Mouse (Mus musculus) ovary, postnatal 10 days (tissue): ENCODE data around the gene Hoxc8.

Experiments
- DNase-seq: peaks from one replicate; pipeline ENCODE4 v3.0.0; 2022; ENCODE audit warnings: low spot score

Gene Hoxc8

DNA sequence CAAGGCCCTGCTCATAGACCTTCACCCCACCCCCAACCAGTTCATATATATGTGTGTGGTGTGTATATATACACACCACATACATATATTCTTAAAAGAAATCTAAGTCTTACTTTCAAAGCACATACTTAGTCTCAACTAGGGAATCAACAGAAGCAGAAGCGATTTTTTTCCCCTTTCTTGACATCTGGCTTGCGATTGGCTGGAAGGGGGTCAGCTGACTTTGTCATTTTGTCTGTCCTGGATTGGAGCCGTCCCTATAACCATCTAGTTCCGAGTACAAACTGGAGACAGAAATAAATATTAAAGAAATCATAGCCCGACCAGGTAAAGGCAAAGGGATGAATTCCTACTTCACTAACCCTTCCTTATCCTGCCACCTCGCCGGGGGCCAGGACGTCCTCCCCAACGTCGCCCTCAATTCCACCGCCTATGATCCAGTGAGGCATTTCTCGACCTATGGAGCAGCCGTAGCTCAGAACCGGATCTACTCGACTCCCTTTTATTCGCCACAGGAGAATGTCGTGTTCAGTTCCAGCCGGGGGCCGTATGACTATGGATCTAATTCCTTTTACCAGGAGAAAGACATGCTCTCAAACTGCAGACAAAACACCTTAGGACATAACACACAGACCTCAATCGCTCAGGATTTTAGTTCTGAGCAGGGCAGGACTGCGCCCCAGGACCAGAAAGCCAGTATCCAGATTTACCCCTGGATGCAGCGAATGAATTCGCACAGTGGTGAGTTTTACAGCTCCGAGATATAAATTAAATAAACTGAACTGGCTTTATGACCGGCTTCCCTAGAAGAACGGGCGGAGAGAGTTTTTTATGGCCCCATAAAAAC, 19.1 kb downstream of the Hoxc8 start:
- DNase-seq = no peak

DNA sequence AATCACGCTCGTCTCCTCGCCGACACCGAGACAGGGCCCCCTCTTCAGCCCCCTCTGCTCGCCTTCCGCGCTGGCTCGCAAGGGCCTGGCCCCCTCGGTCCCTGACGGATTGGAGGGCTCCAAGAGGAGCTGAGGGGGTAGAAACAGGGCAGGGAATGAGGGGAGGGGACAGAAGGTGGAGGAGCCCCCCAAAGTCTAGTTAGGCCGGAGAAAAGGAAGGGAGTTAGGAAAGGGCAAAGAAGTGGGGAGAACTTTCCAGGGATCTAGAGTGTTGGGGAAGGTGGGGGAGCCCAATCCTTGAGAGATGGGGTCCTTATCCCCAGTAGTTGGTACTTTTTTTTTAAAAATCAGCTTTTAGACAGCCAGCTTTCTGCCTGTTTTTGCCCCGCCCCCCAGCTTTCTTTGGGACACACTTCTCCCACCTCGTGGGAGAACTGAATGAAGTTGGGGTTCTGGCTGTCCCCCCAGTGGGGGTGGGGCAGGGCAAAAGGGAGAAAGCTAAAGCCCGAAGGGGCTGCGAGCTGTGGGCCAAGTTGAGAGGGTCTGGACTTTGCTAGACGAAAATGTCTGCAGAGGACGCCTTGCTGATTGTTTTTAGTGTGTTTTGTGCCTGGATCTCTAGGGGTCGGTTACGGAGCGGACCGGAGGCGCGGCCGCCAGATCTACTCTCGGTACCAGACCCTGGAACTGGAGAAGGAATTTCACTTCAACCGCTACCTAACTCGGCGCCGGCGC, 19.9 kb downstream of the Hoxc8 start:
- DNase-seq = no peak

DNA sequence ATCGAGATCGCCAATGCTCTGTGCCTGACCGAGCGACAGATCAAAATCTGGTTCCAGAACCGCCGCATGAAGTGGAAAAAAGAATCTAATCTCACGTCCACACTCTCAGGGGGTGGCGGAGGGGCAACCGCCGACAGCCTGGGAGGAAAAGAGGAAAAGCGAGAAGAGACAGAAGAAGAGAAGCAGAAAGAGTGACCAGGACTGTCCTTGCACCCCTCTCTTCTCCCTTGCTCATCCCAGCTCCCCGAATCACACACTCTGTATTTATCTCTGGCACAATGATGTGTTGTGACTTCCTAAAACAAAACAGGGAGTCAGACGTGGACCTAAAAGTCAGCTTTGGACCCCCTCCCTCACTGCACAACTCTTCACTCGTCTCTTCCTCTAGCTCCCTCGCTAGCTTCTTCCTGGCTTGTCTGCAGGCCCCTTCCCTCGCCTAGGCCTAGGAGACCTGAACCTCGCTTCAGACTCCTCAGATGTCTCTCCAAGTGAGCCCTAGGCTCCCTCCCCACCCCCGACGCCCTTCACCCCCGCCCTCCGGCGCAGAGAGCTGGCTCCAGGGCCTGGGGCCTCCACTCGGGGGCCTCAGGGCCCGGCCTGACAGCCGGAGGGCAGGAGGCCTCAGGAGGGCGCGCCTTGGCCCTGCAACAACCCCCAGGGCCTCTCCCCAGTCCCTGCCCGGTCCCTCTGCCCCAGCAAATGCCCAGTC, 20.6 kb downstream of the Hoxc8 start:
- no peak for DNase-seq

DNA sequence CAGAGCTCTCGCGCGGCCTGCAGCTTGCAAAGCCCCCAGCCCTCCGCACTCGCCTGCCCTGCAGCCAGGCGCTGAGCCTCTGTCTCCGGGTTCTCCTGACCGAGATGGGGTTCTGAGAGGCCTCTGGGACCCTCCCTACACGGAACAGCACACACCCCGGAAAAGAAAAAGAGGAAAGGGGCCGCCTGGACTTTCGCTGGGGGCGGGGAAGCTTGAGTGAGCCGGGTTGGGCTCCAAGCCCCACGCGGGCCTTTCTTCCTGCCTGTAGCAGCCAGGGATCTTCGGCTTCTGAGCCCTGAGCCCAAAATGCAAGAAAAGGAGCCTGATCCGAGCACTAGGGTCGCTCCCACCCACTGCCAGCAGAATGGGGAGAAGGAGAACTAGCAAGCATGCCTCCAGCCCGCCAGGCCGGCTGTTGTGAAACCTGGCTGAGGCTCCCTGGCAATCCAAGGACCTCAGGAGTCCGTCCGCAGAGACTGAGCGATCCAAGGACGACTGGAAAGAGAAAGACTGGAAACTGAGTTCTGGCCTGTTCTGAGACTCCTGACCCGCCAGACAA, 21.6 kb downstream of the Hoxc8 start:
- no peak for DNase-seq

DNA sequence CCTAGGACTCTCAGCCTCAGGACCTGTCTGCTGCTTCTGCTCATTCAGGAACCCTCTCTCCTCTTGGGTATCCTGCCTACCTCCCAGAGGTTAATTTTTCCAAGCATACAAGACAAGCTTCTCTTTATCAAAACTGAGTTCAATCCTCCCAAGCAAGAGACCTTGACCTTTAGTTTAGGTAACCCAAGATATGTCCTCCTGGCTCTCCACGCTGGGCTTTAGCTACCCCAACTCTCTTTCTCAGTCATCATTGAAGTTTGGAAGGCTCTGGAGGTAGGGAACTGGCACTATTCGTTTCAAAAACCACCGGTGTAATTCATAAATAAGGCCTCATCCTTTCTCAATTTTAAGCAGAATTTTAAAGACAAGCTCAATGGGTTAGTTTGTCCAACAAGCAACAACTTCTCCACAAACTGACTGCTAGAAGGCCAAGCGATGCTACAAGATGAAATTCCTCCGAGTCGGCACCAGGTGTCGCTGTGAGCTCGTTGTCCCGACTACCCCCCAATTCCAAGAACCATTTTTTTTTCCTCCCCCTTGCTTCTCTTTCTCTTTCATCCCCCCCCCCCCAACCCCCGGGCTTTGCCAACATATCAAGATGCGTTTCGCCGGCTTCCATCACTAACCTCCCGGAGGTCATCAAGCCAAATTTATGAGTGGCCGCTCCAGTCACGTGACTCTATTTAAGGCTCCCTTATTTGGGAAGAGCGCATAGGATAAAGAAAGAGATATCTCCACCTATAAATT, 23.0 kb downstream of the Hoxc8 start:
- no peak for DNase-seq

DNA sequence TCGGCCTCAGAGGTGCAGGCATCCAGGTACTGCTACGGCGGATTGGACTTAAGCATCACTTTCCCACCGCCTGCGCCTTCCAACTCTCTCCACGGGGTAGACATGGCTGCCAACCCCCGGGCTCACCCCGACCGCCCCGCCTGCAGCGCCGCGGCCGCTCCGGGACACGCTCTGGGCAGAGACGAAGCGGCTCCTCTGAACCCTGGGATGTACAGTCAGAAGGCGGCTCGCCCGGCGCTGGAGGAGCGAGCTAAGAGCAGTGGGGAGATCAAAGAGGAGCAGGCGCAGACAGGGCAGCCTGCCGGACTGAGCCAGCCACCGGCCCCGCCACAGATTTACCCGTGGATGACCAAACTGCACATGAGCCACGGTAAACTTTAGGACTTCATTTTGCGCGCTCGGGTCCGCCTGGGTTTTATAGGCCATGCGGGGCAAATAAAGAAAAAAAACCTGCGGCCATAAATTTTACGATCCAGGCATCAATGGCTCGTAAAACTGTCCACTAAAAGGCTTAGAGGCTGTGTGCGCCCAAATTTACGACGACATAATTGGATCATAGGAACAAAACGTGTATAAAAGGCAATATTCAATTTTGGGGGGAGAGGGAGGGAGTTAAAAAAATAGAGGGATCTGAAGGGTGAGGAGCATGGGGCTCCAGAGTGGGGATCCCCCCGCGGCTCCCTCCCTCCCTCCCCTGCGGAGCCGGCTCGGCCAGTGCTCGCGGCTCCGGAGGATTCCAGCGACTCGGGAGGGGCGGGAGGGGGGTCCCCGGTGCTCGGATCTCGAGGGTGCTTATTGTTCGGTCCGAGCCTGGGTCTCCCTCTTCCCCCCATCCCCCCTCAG, 24.0 kb downstream of the Hoxc8 start:
- DNase-seq = no peak

DNA sequence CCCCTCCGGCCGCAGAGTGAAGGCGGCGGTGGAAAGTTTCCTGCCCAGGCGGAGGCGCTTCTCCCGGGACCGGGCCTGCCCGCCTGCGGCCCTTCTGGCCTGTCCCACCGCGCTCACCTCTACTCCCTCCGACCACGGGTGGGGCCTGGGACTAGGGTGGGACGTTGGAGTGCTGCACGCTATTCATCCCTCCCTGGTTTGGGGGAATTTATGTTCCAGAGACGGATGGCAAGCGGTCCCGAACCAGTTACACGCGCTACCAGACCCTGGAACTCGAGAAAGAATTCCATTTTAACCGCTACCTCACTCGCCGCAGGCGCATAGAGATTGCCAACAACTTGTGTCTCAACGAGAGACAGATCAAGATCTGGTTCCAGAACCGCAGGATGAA, 24.6 kb downstream of the Hoxc8 start:
- DNase-seq = no peak

DNA sequence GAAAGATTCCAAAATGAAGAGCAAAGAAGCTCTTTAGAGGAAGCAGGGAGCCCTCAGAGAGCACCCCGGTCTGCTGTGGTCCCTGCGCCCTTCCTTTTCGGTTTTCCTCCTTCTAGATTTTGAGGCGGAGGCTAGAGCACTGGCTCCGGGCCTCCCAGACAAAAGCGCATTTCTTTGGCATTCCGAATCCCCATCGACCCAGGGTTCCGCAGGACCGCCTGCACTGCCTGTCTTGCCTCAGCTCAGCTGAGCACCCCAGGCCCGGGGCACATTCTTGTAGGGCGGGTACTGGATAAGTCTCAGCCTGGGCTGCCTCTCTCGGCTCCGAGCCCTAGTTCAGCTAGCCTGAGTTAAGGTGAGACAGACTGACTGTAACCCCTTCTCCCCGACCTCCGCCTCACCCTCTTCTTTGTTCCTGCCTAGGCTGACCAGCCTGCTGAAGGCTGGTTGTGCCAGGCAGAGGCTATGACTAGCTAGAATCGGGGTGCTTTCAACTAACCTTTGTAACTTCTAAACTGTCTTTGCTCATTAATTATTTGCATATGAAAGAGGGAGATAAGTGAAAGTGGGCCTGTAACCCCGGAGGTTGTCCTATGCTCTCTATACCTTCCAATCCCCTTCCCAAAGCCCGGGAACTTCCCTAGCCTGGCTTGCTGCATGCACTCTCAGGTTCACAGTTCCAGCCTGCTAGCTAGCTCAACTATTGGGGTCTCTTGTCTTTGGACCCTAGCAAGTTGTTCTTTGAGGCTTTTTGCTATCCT, 25.2 kb downstream of the Hoxc8 start:
- DNase-seq = no peak

DNA sequence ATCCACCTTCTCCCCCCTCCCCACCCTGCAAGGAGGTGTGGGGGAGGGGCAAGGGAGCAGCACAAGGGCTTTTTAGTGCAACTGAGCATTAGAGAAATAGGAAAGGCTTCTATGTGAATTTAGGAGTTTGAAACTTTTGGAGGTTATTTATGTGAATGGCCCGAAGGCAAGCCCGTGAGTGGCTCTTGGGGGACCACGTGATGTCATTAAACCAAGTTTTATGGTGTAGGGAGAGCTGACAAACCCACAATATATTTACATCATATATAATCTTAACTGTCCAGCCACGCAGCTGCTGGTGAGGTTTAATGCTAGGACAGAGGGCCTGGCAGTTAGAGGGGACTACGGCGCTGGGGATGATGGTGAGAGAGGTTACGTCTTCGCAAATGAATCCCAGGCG, 28.2 kb downstream of the Hoxc8 start, which contains the start of gene Hoxc4:
Gene Hoxc4, plus strand, starts transcription at position 299 of the 400 bp plus-strand sequence.
- DNase-seq = no peak

DNA sequence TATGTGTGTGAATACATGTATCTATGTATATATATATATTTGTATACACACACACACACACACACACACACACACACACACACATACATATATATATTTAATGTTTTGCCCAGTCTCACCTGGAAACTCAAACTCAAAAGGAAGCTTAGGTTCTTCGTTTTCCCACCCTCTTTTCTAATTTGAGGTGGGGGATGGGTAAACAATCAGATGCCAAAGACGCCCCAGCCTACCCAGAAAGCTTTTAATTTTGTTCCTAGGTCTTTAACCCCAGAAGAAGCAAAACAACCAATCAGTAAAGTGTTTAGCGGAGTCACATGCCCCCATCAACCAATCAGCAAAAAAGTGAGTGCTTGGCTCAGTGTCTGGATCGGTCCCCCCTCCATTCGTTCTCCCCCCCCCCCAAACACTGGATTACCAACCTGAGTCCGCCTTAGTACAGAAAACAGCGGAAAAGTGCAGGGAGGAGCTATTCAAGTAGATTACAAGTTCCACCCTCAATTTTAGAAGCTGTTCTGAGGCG, 30.6 kb downstream of the Hoxc8 start:
- no peak for DNase-seq

DNA sequence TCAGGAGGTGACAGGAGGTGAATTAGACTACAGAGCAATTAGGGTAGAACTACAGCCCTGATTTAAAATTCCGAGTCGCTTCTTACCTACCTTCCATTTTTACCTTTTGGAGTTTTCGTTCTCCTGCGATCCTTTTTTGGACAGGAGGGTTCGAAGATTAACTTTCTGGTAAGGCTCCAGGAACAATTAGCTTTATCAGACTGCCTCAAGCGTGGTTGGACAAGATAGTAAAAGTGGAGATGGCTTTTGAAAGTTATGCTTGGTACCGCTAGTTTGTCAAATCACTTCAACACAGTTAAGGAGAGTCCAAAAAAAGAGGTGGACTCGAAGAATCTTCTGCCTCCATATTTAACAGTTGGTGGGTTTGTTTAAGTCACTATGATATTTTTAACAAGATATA, 31.1 kb downstream of the Hoxc8 start:
- DNase-seq = no peak

DNA sequence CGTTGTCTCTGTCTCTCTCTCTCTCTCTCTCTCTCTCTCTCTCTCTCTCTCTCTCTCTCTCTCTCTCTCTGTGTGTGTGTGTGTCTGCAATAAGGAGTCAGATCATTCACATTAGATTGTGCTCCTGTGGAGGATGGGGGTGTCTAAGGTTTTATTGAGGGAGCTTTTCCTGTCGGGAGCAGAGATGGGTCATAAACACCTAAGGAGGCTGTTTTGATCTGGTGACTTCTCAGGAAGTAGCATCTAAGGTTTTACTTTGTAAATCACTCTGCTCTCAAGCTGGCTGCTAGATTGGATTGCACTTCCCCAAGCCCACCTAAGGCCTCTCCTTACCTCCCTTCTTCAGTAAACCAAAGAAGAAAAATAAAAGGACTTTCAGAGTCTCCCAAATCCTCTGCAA, 33.7 kb downstream of the Hoxc8 start:
- DNase-seq = no peak

DNA sequence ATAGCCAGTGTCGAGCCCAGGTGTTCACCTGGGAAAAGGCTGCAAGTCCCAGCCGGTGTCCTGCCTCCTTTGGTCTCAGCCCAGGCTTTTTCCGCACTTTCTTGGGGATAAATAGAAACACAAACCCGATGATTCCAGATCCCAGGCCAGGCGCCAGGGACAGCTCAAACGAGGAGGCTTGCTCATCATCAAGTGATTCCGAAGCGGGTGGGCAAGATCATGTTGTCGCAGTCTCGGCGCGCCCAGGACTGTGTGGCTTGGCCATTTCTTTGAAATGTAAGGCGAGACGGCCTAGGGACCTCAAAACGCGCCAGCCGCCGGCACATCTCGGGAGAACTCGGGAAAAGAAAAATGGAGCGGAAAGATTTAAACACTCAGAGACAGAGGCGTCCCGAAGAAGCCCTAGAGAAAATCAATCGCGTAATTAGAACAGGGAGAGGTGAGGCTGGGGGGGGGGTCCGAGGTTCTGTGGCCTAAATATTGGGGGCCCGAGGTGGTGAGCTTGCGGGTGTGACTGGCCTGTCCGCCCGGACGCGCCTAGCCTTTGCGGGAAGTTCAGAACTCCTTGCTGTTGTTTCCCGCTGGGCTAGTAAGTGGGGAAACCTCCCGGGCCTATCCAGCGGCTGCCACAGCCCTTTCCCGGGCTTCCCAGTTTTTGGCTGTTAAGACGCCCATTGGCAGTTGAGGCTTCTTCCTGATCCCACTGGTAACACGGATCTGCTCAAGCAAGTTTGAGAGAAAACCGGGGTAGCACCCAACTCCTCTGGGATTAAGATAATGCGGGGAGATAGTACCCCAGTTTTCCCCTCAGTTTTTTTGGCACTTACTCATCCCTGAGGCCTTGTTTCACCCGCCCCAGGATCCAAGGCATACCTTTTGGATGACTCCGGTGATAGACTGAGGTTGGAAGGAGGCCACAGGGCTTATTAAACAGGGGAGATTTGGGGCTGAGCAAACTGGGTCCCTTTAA, 37.1 kb downstream of the Hoxc8 start:
- no peak for DNase-seq

DNA sequence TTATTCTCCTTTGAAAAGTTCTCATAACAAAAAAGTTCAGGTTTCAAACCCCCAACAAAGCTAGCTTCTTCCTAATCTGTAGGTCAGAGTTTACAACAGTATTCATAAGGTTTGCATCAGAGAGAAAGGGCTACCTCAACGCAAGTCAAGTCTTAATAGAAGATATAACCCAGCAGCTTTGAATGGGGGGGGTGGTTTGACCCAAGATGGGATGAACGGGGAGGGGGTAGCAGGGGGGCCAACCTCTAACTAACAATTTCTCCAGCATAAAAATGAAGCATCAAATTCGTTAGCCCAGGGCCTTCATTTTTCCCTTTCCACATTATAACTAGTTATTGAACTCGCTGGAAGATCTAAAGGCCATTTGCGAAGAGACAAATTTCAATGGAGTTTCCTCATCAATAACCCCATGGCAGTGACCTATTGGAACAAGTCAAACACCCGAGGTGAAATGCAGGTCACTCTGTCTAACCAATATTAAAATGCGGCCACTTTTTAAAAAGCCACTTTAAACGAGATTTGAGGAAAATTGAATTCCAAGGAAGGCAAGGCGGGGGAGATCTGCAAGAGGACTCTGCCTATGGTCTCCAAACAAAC, 38.6 kb downstream of the Hoxc8 start:
- DNase-seq = no peak

DNA sequence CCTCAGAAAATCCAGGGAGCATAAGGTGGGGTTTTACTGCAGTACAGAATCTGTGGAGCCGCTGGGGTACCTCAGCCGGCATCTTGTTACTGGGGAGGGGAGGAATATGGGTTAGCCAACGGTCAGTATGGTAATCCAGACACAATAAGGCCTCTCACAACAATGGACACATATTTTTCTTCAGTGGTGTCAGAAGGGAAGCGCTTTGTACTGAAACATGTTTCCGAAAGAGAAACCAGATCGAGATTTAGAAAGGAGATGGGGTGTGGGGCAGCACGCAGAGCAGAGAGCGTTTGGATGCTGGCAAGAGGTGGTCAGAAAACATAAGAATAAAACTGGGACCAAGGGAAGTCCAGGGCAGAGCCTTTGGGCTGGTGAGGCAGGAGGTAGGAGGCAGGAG, 39.7 kb downstream of the Hoxc8 start:
- no peak for DNase-seq

DNA sequence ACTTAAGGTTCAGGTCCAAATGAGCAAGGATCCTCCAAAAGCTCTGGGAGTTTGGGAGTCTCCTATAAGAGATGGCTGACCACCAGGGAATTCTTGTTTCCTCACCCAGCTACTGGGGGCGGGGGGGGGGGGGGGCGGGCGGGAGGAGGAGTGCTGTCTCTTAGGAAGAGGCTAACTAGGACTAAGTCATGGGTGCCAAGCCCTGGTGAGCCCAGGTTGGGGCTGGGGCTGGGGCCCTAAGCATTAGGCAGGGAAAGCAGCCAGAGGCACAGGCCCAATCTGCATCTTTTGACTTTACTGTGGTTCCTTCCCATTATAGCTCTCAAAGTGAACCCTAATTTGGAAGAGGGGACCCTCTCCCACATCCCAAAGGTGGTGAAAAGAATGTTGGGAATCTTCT, 41.8 kb downstream of the Hoxc8 start:
- DNase-seq = no peak

DNA sequence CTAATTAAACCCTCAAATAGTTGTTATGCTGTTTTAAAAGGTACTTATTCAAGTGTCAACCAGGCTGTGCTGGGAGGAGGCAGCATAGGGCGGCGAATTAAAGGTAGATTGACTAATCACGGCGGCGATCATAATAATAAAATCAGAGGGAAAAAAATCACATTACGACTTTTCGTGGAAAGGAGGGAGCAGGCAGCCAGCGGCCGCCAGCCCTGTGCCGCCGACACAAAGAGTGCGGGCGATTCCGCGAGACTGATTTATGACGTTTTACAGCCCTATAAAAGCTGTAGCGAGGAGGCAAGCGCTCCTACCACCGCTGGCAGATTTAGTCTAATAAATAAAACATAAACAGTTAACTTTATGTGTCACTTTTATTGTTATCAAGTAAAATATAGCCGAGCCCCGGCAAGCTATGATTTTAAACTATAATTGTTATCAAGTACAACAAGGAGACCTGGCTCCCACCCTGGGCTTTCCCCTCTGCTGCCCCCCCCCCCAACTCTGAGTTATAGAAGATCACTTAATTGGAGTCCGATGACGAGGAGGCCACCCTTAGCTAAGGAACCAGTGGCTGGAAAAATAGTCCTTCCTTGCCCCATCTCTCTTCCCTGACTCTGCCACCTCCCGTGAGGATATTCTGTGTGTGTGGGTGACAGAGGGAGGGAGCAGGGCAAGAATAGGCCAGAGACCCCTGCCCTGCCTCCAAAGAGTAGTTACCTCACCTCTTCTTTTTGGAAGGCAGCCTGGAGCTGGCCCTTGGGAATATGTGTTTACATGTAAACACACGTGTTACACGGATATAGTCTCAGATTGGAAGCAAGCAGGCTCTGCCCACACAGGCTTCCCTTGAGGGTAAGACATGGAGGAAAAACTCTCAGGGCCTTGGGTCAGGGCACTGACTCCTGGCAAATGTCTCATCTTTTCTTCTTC, 42.5 kb downstream of the Hoxc8 start:
- DNase-seq = no peak
